Mouse (Mus musculus): ENCODE measurements at regions not wholly inside any gene's neighbourhood (a gene's known extent, or its start where the extent isn't known, plus 50 kb on each side); places are given as distances from the start of the nearest gene placed in this dataset.

GRCm38 (mm10) chr2:66961808-66962519 lies 177.2 kb upstream of the Scn7a start:
- Histone ChIP-seq H3K9me3 (no peaks in the 10 kb centered on the region), H3K9ac (no peak overlapping the region), H3K4me2 (no peak overlapping the region), H3K36me3 (no peaks in the 10 kb centered on the region), H3K27me3 (no peaks in the 10 kb centered on the region), H3K27ac (replicated peaks) (no peak overlapping the region), H3K4me3 (no peak overlapping the region), H3K4me1 (replicated peaks) (no peaks in the 10 kb centered on the region)
- WGBS: 25% methylated on average over 8 of the region's 8 CpGs
- ATAC-seq (ENCODE audit: low read depth): peak; percentile 47; the same call in 1 of the 2 replicates

GRCm38 (mm10) chr2:66941188-66941587 lies 156.5 kb upstream of the Scn7a start:
- no peaks in the 10 kb centered on the region for H3K27me3 ChIP-seq
- no peak overlapping the region for H3K4me2 ChIP-seq
- WGBS: 83% methylated on average over 5 of the region's 5 CpGs
- H3K9me3 ChIP-seq: no peaks in the 10 kb centered on the region
- no peak overlapping the region for H3K9ac ChIP-seq
- H3K36me3 ChIP-seq: no peaks in the 10 kb centered on the region
- H3K27ac ChIP-seq (replicated peaks): no peak overlapping the region
- no peaks in the 10 kb centered on the region for H3K4me1 ChIP-seq (replicated peaks)
- ATAC-seq (ENCODE audit: low read depth): no peak
- no peak overlapping the region for H3K4me3 ChIP-seq

- no peaks in the 10 kb centered on the region for H3K27me3 ChIP-seq
- ATAC-seq (ENCODE audit: low read depth): no peak
- H3K9ac ChIP-seq: no peak overlapping the region
- no peaks in the 10 kb centered on the region for H3K4me1 ChIP-seq (replicated peaks)
- 76% methylated on average over 1 of the region's 1 CpGs for WGBS
- H3K9me3 ChIP-seq: no peaks in the 10 kb centered on the region
- H3K27ac ChIP-seq (replicated peaks): no peak overlapping the region
- no peak overlapping the region for H3K4me2 ChIP-seq
- H3K36me3 ChIP-seq: no peaks in the 10 kb centered on the region
- H3K4me3 ChIP-seq: no peak overlapping the region
Measured at GRCm38 (mm10) chr2:66898032-66898431, 113.3 kb upstream of the Scn7a start.

GRCm38 (mm10) chr2:66867457-66868216 lies 82.9 kb upstream of the Scn7a start:
- H3K36me3 ChIP-seq: no peaks in the 10 kb centered on the region
- ATAC-seq (ENCODE audit: low read depth): no peak
- no peak overlapping the region for H3K4me2 ChIP-seq
- H3K9ac ChIP-seq: no peak overlapping the region
- no peak overlapping the region for H3K27ac ChIP-seq (replicated peaks)
- no peaks in the 10 kb centered on the region for H3K9me3 ChIP-seq
- H3K27me3 ChIP-seq: no peaks in the 10 kb centered on the region
- 94% methylated on average over 2 of the region's 2 CpGs for WGBS
- no peaks in the 10 kb centered on the region for H3K4me1 ChIP-seq (replicated peaks)
- no peak overlapping the region for H3K4me3 ChIP-seq
